Mouse (Mus musculus) thymus, adult 2 months (tissue): ENCODE results near the gene Hoxb3.

ENCODE experiments used
- CTCF ChIP-seq: fragments of 200-500 bp; IDR thresholded peaks from 2 replicates; pipeline ENCODE4 v1.5.1; 2012; ENCODE audit warnings: mild to moderate bottlenecking, control low read depth, low read length, moderate library complexity, borderline replicate concordance; ENCODE audit not compliant: control insufficient read depth, poor library complexity, insufficient read depth; ENCODE audit errors: extremely low read depth
- POLR2A ChIP-seq: fragments of 200-500 bp; IDR thresholded peaks from 2 replicates; pipeline ENCODE4 v1.6.1; 2012; ENCODE audit warnings: mild to moderate bottlenecking, low read length, control low read depth, moderate library complexity; ENCODE audit not compliant: control insufficient read depth, poor library complexity, insufficient read depth; ENCODE audit errors: extremely low read depth

GRCm38 (mm10) chr11:96332618-96333032 lies 9.5 kb downstream of the Hoxb3 start:
- no peak for TF ChIP-seq POLR2A
- TF ChIP-seq CTCF: no peak
